In the genomic region with DNA sequence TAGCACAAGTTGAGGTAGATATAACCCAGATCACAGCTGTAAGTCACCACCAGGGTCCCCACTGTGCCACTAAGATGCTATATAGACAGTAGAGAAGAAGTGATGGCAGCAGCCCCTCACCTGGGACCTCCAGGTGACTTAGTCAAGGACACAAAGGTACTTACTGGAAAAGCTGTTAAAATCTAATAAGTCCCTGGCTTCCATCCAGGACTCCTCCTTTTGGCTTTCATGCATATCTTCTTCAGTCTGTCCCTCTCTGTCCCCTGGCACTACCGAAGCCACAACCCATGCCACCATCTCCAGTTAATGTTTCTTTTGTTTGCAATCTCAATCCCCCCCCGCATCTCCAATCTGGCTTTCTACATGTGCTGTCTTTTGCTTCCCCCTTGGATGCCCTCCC, we compare ENCODE assay signal across 17 mouse cellular contexts.
DNase-seq lines count a peak whose midpoint lies in the region; ATAC-seq and TF ChIP-seq lines count a peak whose summit lies in the region.
"Had no signal": no experiment of that assay in that cellular context is flagged by ENCODE, and none has a peak within 500 bp of the region (broad histone marks: within the 10 kb centered on the region; RNA-seq: fewer than 3 reads in every experiment).

No protein-coding gene starts in this region.

- no peaks in the 10 kb centered on the region for H3K27me3 ChIP-seq in heart, embryonic 12.5 days (replicated peaks)
- no peaks in the 10 kb centered on the region for H3K27me3 ChIP-seq in kidney, adult 2 months (replicated peaks; ENCODE audit: control insufficient read depth, insufficient read depth, low read length)
- H3K27me3 ChIP-seq in testis, adult 2 months (ENCODE audit: control insufficient read depth, insufficient read depth, low read length) = no peaks in the 10 kb centered on the region
- H3K27me3 ChIP-seq: embryonic facial prominence, embryonic 15.5 days; hindbrain, embryonic 15.5 days had no signal

- no peak for ATAC-seq in heart, embryonic 12.5 days (ENCODE audit: insufficient number of reproducible peaks, low FRiP score)
- ATAC-seq: intestine, embryonic 16.5 days had no signal

- peak overlapping the region; percentile 57; the same call in 1 of the 2 replicates for H3K4me2 ChIP-seq in heart, embryonic 12.5 days
- H3K4me2 ChIP-seq: embryonic facial prominence, embryonic 15.5 days; hindbrain, embryonic 15.5 days had no signal

- no peaks in the 10 kb centered on the region for H3K36me3 ChIP-seq in heart, embryonic 12.5 days
- no peaks in the 10 kb centered on the region for H3K36me3 ChIP-seq in kidney, adult 2 months (ENCODE audit: control insufficient read depth, insufficient read depth, low read length)
- no peaks in the 10 kb centered on the region for H3K36me3 ChIP-seq in testis, adult 2 months (ENCODE audit: control insufficient read depth, insufficient read depth, low read length)
- H3K36me3 ChIP-seq: embryonic facial prominence, embryonic 15.5 days; hindbrain, embryonic 15.5 days had no signal

- no peaks in the 10 kb centered on the region for H3K9me3 ChIP-seq in heart, embryonic 12.5 days (replicated peaks)
- H3K9me3 ChIP-seq: embryonic facial prominence, embryonic 15.5 days; hindbrain, embryonic 15.5 days had no signal

- H3K4me1 ChIP-seq in heart, embryonic 12.5 days (replicated peaks) = peaks cover 65% of the 10 kb centered on the region
- peaks cover 65% of the 10 kb centered on the region for H3K4me1 ChIP-seq in kidney, adult 2 months (ENCODE audit: control insufficient read depth, insufficient read depth, low read length)
- peaks cover 4% of the 10 kb centered on the region for H3K4me1 ChIP-seq in testis, adult 2 months (ENCODE audit: control insufficient read depth, insufficient read depth, low read length)

- 74% methylated on average over 2 of the region's 2 CpGs for WGBS in heart, embryonic 12.5 days
- WGBS in kidney, adult 2 months = 68% methylated on average over 2 of the region's 2 CpGs

- DNase-seq in heart, adult 11 months = peak; percentile 74
- no peak for DNase-seq in heart, postnatal 14 days
- no peak for DNase-seq in heart, postnatal 25 days (ENCODE audit: low spot score)
- DNase-seq in kidney, adult 2 months = peak; percentile 73
- DNase-seq in kidney, adult 11 months = no peak
- no peak for DNase-seq in testis, postnatal 10 days (ENCODE audit: low spot score)
- DNase-seq: adrenal gland, postnatal 10 days; cerebellum, adult 11 months; cerebellum, adult 8-10 months; embryo, embryonic 11 days; gastrocnemius, postnatal 14 days had no signal

- H3K9ac ChIP-seq in heart, embryonic 12.5 days = no peak overlapping the region
- H3K9ac ChIP-seq: embryonic facial prominence, embryonic 15.5 days; hindbrain, embryonic 15.5 days had no signal

- H3K27ac ChIP-seq in heart, embryonic 12.5 days (ENCODE audit: poor library complexity, severe bottlenecking) = peak overlapping the region; percentile 84
- H3K27ac ChIP-seq in kidney, adult 2 months (ENCODE audit: insufficient read depth, low read depth, low read length) = peak overlapping the region; percentile 67
- peak overlapping the region; percentile 46; the same call in 1 of the 2 replicates for H3K27ac ChIP-seq in testis, adult 2 months (ENCODE audit: control insufficient read depth, insufficient read depth, low read depth, low read length)
- H3K27ac ChIP-seq: embryonic facial prominence, embryonic 15.5 days; hindbrain, embryonic 15.5 days had no signal

- H3K4me3 ChIP-seq in heart, embryonic 12.5 days = no peak overlapping the region
- no peak overlapping the region for H3K4me3 ChIP-seq in kidney, adult 2 months (ENCODE audit: insufficient read depth, low read depth, low read length)
- no peak overlapping the region for H3K4me3 ChIP-seq in testis, adult 2 months (ENCODE audit: control insufficient read depth, low read depth, low read length)
- H3K4me3 ChIP-seq: embryonic facial prominence, embryonic 15.5 days; erythroblast, embryonic 14.5 days; hindbrain, embryonic 15.5 days had no signal

- intact Hi-C loops in heart, postnatal 14 days (cut with DNase I) = loop anchor here (2.0 to 5.0 kb wide), 2 partner anchors 46 to 130 kb away; a partner anchor contains a TSS
- intact Hi-C loops in heart, postnatal 25 days (cut with DNase I) = loop anchor here (2.0 to 5.0 kb wide), 3 partner anchors 46 to 440 kb away; no protein-coding TSS in a partner anchor

- TF ChIP-seq POLR2A in kidney, adult 2 months (IDR thresholded peaks at IDR 0.05; ENCODE audit: low read depth, low read length) = no peak
- no peak for TF ChIP-seq POLR2A in testis, adult 2 months (IDR thresholded peaks at IDR 0.05; ENCODE audit: control insufficient read depth, low read depth, low read length)

- no peak for TF ChIP-seq CTCF in kidney, adult 2 months (conservative IDR thresholded peaks at IDR 0.05; ENCODE audit: insufficient read depth, insufficient read length, low read depth, low read length)
- TF ChIP-seq CTCF in testis, adult 2 months (IDR thresholded peaks at IDR 0.05; ENCODE audit: control insufficient read depth, insufficient read depth, insufficient replicate concordance, low read depth, low read length) = no peak

Comparison
In these comparisons a context has a peak if more than half of its experiments do, and no peak if none do; other contexts are left out.
1. DNase-seq: peak in heart, adult 11 months (single experiment) and kidney, adult 2 months (single experiment); none in heart, postnatal 14 days (0 of 2), heart, postnatal 25 days (single experiment), kidney, adult 11 months (single experiment) and testis, postnatal 10 days (single experiment).
2. Peak in every context shown above with its lines, with median percentiles within 50 percentile points of each other: H3K27ac ChIP-seq.